Mouse (Mus musculus): ENCODE measurements around the gene Exoc6b. TPM values are rescaled to one million over a fixed set of nuclear protein-coding genes. Genes with fewer than 3 reads are reported as not detected.

Gene Exoc6b
- polyA plus RNA-seq, 1 experiment from 2014 or later: 43.7 TPM

DNA sequence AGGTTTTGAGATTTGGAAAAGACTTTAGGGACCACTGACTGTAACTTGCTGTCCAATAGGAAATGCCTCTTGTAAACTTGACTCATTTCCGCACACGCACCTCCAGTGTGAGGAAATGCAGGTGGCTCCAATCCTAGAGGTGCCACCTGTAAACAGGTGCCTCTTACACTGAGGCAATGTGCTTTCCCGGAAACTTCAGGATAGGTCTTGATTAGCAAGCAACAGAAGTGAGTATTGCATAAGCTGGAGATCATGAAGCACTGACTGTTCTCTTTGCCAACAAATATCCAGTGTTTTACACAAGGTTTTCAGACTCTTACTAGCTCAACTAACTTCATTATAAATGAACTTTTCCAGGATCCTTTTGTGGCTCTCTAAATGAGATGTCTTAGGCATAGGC is 377.4 kb downstream of the Exoc6b start:
- 88% methylated on average over 3 of the region's 3 CpGs for WGBS
- no peaks in the 10 kb centered on the region for H3K27me3 ChIP-seq
- H3K4me3 ChIP-seq (replicated peaks): no peak overlapping the region
- H3K9ac ChIP-seq: no peak overlapping the region
- H3K4me1 ChIP-seq: peaks cover 12% of the 10 kb centered on the region; the same call in 1 of the 2 replicates
- no peak for ATAC-seq (ENCODE audit: low FRiP score)
- H3K36me3 ChIP-seq (replicated peaks): no peaks in the 10 kb centered on the region
- H3K27ac ChIP-seq: no peak overlapping the region
- no peak overlapping the region for H3K4me2 ChIP-seq
- no peaks in the 10 kb centered on the region for H3K9me3 ChIP-seq

DNA sequence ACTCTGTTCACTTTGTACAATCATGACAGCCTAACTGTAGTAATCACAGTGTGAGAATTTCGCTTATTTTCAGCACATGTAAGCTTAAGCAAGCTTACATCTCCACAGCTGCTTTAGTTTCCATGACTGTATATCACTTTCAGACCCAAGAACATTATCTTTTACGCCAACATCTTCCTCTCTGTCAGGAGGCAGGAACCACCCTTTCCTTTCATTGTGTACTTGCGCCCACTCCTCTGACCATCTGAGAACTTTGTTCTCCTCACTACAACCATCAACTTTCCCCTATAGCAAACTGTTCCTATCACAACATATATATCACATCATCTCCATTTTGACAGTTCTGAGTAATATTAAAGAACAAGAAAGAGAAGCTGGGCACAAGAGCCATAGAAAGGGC is 391.5 kb downstream of the Exoc6b start:
- no peaks in the 10 kb centered on the region for H3K27me3 ChIP-seq
- 88% methylated on average over 3 of the region's 3 CpGs for WGBS
- no peak for ATAC-seq (ENCODE audit: low FRiP score)
- no peak overlapping the region for H3K9ac ChIP-seq
- no peaks in the 10 kb centered on the region for H3K36me3 ChIP-seq (replicated peaks)
- H3K4me3 ChIP-seq (replicated peaks): no peak overlapping the region
- no peak overlapping the region for H3K4me2 ChIP-seq
- no peaks in the 10 kb centered on the region for H3K9me3 ChIP-seq
- no peaks in the 10 kb centered on the region for H3K4me1 ChIP-seq
- no peak overlapping the region for H3K27ac ChIP-seq

DNA sequence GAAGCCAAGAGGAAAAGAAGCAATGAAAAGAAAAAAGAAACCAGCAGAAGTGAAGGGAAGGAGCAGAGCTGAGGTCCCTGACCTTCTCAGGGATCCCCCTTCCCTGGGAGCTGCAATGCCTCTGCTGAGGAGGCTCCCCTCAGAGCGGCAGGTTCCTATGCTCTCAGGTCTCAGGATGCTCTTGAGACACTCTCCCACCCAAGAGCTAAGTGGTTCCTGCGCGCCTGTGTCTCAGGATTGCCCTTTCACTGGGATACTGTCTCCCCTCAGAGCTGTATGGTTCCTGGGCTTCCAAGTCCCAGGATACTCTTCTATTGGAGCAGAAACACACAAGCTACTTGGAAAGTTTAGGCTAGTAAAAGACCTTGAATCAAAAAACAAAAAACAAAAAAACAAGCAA is 394.4 kb downstream of the Exoc6b start:
- Histone ChIP-seq H3K36me3 (replicated peaks) (no peaks in the 10 kb centered on the region), H3K4me2 (no peak overlapping the region)
- 100% methylated on average over 3 of the region's 3 CpGs for WGBS

DNA sequence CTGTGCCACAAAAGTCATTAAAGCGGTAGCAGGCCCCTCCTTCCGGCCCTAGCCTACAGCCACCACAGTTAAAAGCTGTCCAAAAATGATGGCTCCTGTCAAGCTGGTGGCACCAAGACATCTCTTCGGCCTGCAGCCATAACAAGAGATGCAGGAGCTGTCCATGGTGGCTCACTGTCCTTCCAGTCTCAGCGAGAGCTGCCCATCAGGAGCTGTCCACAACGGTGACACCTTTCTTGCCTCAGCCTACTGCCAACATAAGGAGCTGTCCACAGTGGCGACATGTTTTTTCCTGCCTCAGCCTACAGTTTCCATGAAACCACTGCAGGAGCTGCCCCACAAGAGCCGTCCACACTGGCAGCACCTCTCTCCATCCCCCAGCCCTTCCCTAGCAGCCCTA is 395.2 kb downstream of the Exoc6b start:
- no peaks in the 10 kb centered on the region for H3K27me3 ChIP-seq
- H3K4me2 ChIP-seq: no peak overlapping the region
- H3K4me1 ChIP-seq: no peaks in the 10 kb centered on the region
- H3K27ac ChIP-seq: no peak overlapping the region
- no peak for ATAC-seq (ENCODE audit: low FRiP score)
- H3K4me3 ChIP-seq (replicated peaks): no peak overlapping the region
- H3K36me3 ChIP-seq (replicated peaks): no peaks in the 10 kb centered on the region
- H3K9me3 ChIP-seq: no peaks in the 10 kb centered on the region
- WGBS: 91% methylated on average over 7 of the region's 7 CpGs
- no peak overlapping the region for H3K9ac ChIP-seq

More for the DNA sequence above, 394.4 kb downstream of the Exoc6b start:
- ATAC-seq (ENCODE audit: low FRiP score): no peak
- no peak overlapping the region for H3K27ac ChIP-seq
- H3K9ac ChIP-seq: no peak overlapping the region
- H3K4me1 ChIP-seq: no peaks in the 10 kb centered on the region
- no peak overlapping the region for H3K4me3 ChIP-seq (replicated peaks)
- H3K9me3 ChIP-seq: no peaks in the 10 kb centered on the region
- no peaks in the 10 kb centered on the region for H3K27me3 ChIP-seq

DNA sequence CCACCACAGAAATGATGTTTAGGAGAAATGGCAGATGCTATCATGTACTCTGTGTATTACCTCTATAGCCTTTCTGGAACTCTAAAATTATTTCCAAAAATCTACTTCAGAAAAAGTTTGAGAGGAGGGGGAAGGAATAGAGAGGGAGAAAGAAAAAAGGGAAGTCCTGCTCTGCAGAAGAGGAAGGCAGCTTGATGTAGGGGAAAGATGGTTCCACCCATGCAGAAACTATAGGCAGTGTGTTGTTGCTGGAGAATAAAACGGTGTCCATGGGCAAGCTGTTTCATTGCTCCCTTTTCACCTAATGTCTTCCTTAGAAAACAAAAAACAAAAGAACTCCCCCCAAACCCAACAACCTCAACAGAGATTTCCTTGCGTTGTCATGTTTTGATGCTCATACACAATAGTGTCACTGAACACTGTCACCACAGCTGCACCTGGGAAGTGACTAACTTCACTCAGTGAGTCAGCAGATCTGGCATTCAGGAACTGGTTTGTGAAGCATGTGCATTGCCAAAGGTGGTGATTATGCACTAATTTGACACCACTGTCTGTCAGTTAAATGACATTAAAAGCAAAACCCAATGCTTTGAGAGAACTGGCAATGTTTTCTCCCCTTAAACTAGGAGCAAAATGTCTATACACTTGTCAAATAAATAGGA is 407.7 kb downstream of the Exoc6b start:
- ATAC-seq (ENCODE audit: low FRiP score): no peak
- Histone ChIP-seq H3K4me3 (replicated peaks) (no peak overlapping the region), H3K27ac (no peak overlapping the region), H3K9me3 (no peaks in the 10 kb centered on the region), H3K27me3 (no peaks in the 10 kb centered on the region), H3K4me1 (no peaks in the 10 kb centered on the region), H3K9ac (no peak overlapping the region), H3K4me2 (no peak overlapping the region), H3K36me3 (replicated peaks) (no peaks in the 10 kb centered on the region)
- 61% methylated on average over 2 of the region's 2 CpGs for WGBS

DNA sequence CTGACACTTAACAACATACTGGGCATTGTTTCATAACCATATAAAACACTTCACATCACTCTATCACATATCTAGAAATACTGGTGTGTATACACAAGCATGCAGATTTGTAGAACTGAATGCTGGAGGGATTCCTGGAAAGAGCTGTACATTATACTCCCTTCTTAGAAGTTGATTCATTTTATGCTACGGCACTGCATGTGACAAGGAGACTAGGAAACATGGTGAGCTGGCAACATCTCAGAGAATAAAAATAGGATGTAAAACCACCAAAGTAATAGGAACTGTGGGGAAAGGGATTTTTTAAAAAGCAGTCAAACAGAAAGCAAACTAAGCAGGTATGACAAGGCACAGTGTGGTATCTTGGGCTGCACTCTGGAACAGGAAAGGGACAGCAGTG is 408.3 kb downstream of the Exoc6b start:
- no peaks in the 10 kb centered on the region for H3K4me1 ChIP-seq
- H3K27ac ChIP-seq: no peak overlapping the region
- no peak overlapping the region for H3K4me2 ChIP-seq
- no peaks in the 10 kb centered on the region for H3K36me3 ChIP-seq (replicated peaks)
- WGBS: 95% methylated on average over 1 of the region's 1 CpGs
- no peak overlapping the region for H3K9ac ChIP-seq
- no peaks in the 10 kb centered on the region for H3K9me3 ChIP-seq
- no peak for ATAC-seq (ENCODE audit: low FRiP score)
- no peaks in the 10 kb centered on the region for H3K27me3 ChIP-seq
- no peak overlapping the region for H3K4me3 ChIP-seq (replicated peaks)

DNA sequence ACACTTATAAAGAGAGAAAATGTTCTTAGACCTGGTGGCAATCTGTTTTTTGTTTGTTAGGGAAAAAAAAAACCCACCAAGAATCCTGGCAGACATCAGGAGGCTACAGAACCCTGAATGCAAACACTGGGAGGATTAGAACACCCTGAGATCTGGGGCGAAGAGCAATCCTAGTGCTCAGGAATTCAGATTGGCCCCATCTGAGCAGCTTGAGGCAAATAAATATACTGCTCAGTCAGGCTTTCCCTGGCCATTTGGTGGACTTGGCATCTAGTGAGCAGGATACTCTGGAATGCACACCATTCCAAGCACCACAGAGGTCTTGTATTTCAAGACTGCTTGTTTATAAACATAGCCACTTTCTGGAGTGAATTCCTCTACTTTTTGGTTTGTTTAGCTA is 412.2 kb downstream of the Exoc6b start:
- Histone ChIP-seq H3K4me1 (no peaks in the 10 kb centered on the region), H3K27me3 (no peaks in the 10 kb centered on the region), H3K36me3 (replicated peaks) (no peaks in the 10 kb centered on the region), H3K9me3 (no peaks in the 10 kb centered on the region), H3K4me2 (no peak overlapping the region), H3K9ac (no peak overlapping the region), H3K27ac (no peak overlapping the region), H3K4me3 (replicated peaks) (no peak overlapping the region)
- ATAC-seq (ENCODE audit: low FRiP score): no peak
- 45% methylated on average over 1 of the region's 1 CpGs for WGBS

DNA sequence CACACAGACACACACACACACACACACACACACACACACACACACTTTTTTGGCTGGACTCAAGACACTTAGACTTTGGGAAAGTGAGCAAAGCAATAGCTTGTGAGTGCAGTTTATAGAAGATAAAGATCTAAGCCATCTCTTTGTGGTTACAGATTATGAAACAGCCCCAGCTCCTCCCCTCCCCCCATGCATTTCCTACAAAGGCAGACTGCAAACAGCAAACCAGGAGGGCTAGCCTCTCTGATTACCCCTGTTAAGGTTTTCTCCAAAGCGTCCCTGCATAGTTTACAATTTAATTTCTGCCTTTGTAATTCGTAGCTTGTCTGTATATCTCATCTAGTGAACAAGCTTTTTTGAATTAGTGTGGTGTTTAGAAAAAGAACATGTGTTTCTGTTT is 412.6 kb downstream of the Exoc6b start:
- ATAC-seq (ENCODE audit: low FRiP score): no peak
- 50% methylated on average over 2 of the region's 2 CpGs for WGBS
- H3K27ac ChIP-seq: no peak overlapping the region
- H3K4me3 ChIP-seq (replicated peaks): no peak overlapping the region
- no peak overlapping the region for H3K9ac ChIP-seq
- H3K4me1 ChIP-seq: no peaks in the 10 kb centered on the region
- no peaks in the 10 kb centered on the region for H3K36me3 ChIP-seq (replicated peaks)
- no peak overlapping the region for H3K4me2 ChIP-seq
- no peaks in the 10 kb centered on the region for H3K27me3 ChIP-seq
- H3K9me3 ChIP-seq: no peaks in the 10 kb centered on the region

DNA sequence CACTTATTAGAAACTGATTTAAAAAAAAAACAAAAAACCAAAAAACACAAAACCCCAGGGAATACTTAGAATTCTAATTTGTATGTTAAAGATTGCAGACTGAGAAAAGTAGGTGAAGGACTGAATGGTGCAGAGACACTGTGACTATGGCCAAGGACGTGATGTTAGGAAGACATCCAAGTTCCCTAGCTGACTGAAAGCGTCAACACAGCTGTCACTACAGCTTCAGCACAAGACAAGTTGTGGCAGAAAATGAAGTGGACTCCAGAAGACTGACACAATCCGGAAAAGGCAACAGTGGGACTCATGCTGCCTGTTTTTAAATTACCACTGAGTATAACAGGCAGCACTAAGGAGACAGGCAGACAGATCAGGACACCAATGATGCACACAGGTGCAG is 417.4 kb downstream of the Exoc6b start:
- Histone ChIP-seq H3K4me2 (no peak overlapping the region), H3K4me3 (replicated peaks) (no peak overlapping the region), H3K36me3 (replicated peaks) (no peaks in the 10 kb centered on the region), H3K4me1 (peaks cover 4% of the 10 kb centered on the region; the same call in 1 of the 2 replicates), H3K27ac (no peak overlapping the region), H3K9me3 (no peaks in the 10 kb centered on the region), H3K27me3 (no peaks in the 10 kb centered on the region), H3K9ac (no peak overlapping the region)
- WGBS: 80% methylated on average over 3 of the region's 3 CpGs
- no peak for ATAC-seq (ENCODE audit: low FRiP score)

DNA sequence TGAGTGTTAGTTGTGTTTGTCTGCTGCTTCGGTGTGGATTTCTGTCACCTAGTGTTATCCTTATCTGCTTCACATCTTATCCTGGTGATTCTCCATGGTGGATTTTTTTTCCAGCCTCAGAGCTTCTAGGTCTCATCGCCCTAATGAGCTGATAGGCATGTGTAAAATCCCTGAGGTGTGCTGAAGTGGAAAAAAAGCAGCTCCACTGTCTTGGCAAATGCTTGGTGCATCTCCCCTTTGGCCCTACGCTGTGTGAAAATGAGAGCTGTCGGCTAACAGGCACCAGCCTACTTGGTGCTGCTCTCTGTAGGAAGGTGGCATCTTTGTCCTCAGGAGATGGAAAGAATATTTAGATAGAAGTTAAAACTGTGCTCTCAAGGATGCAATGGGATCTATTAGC is 422.1 kb downstream of the Exoc6b start:
- no peaks in the 10 kb centered on the region for H3K27me3 ChIP-seq
- H3K36me3 ChIP-seq (replicated peaks): no peaks in the 10 kb centered on the region
- no peak overlapping the region for H3K27ac ChIP-seq
- no peaks in the 10 kb centered on the region for H3K9me3 ChIP-seq
- ATAC-seq (ENCODE audit: low FRiP score): no peak
- H3K4me3 ChIP-seq (replicated peaks): no peak overlapping the region
- no peak overlapping the region for H3K4me2 ChIP-seq
- no peak overlapping the region for H3K9ac ChIP-seq
- H3K4me1 ChIP-seq: peaks cover 7% of the 10 kb centered on the region; the same call in 1 of the 2 replicates
- WGBS: 83% methylated on average over 4 of the region's 4 CpGs

DNA sequence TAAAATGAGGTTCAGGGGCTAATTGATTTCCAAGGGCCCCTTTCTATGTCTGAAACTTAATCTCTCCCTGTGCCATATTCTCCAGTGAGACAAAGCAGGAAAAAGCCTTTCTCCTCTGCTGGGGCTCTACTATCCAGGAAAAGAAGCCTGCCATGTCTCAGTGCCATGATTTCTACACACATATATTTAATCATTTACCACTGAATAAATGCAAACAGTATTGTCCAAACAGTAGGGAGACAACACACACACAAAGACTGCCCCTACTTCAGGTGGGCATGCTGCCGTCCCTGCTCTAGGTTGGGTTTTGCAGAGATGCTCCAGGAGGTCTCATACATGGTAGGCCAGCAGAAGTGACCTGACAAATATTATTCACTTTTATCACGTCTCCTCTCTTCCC is 422.6 kb downstream of the Exoc6b start:
- H3K9ac ChIP-seq: no peak overlapping the region
- 74% methylated on average over 2 of the region's 2 CpGs for WGBS
- H3K4me1 ChIP-seq: peaks cover 7% of the 10 kb centered on the region; the same call in 1 of the 2 replicates
- no peak for ATAC-seq (ENCODE audit: low FRiP score)
- H3K4me2 ChIP-seq: no peak overlapping the region
- H3K4me3 ChIP-seq (replicated peaks): no peak overlapping the region
- H3K36me3 ChIP-seq (replicated peaks): no peaks in the 10 kb centered on the region
- no peaks in the 10 kb centered on the region for H3K9me3 ChIP-seq
- no peaks in the 10 kb centered on the region for H3K27me3 ChIP-seq
- no peak overlapping the region for H3K27ac ChIP-seq

DNA sequence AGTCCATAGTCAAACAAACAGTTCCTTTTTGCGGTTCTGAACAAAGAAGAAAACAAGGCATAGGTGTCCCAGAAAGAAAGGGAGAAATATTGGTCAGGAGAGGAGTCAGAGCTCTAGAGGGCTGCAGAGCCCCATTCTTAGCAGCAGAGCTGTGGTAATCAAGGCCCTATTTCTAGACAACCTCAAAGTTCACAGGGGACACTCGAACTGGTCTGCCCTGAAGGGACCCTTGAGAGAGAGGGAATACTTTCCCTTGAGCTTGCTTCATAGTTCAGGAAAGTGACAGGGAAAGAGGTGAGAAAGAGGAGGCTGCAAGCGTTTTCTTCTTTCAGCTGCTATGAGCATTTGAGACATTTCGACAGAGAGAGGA is 428.3 kb downstream of the Exoc6b start:
- H3K4me3 ChIP-seq (replicated peaks): no peak overlapping the region
- H3K4me2 ChIP-seq: no peak overlapping the region
- ATAC-seq (ENCODE audit: low FRiP score): no peak
- no peaks in the 10 kb centered on the region for H3K9me3 ChIP-seq
- H3K4me1 ChIP-seq: no peaks in the 10 kb centered on the region
- no peak overlapping the region for H3K9ac ChIP-seq
- no peaks in the 10 kb centered on the region for H3K27me3 ChIP-seq
- H3K27ac ChIP-seq: no peak overlapping the region
- no peaks in the 10 kb centered on the region for H3K36me3 ChIP-seq (replicated peaks)
- WGBS: 86% methylated on average over 4 of the region's 4 CpGs

DNA sequence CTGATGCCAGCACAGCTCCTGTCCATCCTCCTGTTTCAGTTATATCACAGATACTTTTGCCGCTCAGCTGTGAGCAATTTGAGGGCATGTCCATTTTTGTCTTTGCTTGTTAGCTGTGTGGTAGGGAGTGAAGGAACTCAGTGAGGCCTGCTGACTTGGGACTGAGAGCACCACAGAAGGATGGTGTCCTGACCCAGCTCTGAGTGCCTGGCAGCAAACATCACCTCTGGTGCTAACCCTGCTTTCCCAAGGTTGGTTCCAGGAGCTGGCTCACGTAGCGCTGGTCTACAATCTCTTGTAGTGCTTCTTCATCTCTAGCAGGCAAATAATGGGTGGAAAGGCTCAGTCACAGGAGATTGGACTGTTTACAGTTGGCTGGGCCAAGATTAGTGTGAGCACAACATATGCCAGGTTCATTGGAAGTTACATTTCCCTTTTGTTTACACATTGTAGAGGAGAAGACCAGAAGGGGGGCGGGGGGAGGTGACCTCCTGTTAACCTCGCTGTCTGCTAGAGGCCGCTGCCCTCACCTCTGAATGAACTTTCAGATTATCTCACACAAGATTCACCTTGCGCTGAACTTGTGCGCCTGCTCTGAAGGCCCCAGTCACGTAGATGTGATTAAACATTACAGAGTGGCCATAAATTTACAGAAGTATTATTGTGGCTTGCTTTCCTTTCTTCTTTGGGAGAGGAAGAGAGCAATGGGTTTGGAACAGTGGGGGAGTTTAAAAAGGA is 428.8 kb downstream of the Exoc6b start:
- H3K4me3 ChIP-seq (replicated peaks): no peak overlapping the region
- WGBS: 76% methylated on average over 9 of the region's 9 CpGs
- ATAC-seq (ENCODE audit: low FRiP score): no peak
- H3K4me2 ChIP-seq: no peak overlapping the region
- no peak overlapping the region for H3K27ac ChIP-seq
- H3K27me3 ChIP-seq: no peaks in the 10 kb centered on the region
- no peaks in the 10 kb centered on the region for H3K4me1 ChIP-seq
- H3K9me3 ChIP-seq: no peaks in the 10 kb centered on the region
- H3K9ac ChIP-seq: no peak overlapping the region
- H3K36me3 ChIP-seq (replicated peaks): no peaks in the 10 kb centered on the region
